Comparison of ENCODE assay signal across 18 mouse cellular contexts in the genomic region with DNA sequence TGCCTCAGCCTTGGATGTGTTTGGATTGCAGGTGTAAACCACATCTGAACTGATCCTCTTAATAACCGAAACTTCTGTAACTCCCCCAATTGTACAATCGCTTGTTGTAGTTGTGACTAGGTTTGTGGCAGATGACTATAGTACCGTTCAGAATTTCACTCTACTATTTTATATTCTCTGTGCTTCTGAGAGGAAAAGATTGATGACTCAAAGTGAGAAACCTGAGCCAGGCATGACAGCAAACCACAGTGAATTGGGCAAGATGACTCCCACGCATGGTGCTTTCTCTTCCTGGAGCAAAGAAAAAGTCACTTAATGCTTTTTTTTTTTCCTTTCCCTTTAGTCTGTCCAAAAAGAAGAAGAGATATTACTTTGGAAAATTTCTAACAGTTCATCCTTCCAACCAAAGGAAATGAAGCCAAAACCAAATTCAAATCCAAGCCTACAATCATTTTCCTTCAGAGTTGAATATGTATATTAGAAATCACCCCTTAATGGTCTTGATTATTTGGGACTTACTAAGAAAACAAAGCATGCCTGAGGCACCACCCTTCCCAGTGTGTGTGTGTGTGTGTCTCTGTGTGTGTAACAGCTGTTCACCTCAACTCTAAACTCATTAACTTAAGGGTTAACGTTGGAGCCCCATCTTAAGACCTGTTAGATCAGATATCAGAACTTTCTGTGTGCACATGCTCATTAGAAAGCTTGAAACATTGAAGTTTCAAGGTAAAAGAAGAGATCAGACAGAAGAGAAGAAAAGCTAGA. TPM values are rescaled to one million over a fixed set of nuclear protein-coding genes. Genes with fewer than 3 reads are reported as not detected.
A peak's percentile ranks its signal among the peaks of the same experiment; 100 is the strongest.
DNase-seq lines count a peak whose midpoint lies in the region; ATAC-seq and TF ChIP-seq lines count a peak whose summit lies in the region.
"Had no signal": no experiment of that assay in that cellular context is flagged by ENCODE, and none has a peak within 500 bp of the region (broad histone marks: within the 10 kb centered on the region; RNA-seq: fewer than 3 reads in every experiment).

No protein-coding gene starts in this region.

- in situ Hi-C loops in Patski (cut with MboI; ENCODE audit: low pct_unique_long_range_greater_than_20kb), result no loop called here

- ATAC-seq in kidney, postnatal 0 days (replicated peaks; ENCODE audit: low FRiP score, low read depth), result no peak
- no peak for ATAC-seq in kidney, embryonic 14.5 days (ENCODE audit: low FRiP score, low TSS enrichment)
- ATAC-seq in Patski, result peak; percentile 67
- ATAC-seq in midbrain, embryonic 11.5 days (ENCODE audit: low FRiP score), result no peak
- ATAC-seq in hindbrain, embryonic 14.5 days (ENCODE audit: low FRiP score), result no peak
- ATAC-seq: liver, postnatal 0 days had no signal

- no peak overlapping the region for H3K4me3 ChIP-seq in kidney, postnatal 0 days (replicated peaks; ENCODE audit: low read depth, low read length)
- no peak overlapping the region for H3K4me3 ChIP-seq in kidney, embryonic 14.5 days (ENCODE audit: low read length)
- no peak overlapping the region for H3K4me3 ChIP-seq in midbrain, embryonic 11.5 days (ENCODE audit: low read depth, low read length)
- no peak overlapping the region for H3K4me3 ChIP-seq in hindbrain, embryonic 14.5 days (replicated peaks; ENCODE audit: low read length)
- H3K4me3 ChIP-seq: embryonic facial prominence, embryonic 13.5 days; gastrocnemius, adult 2 months; heart, embryonic 15.5 days; hindbrain, embryonic 10.5 days; limb, embryonic 15.5 days; neural tube, embryonic 13.5 days had no signal

- no peaks in the 10 kb centered on the region for H3K4me1 ChIP-seq in kidney, postnatal 0 days (replicated peaks; ENCODE audit: insufficient read depth, low read length)
- H3K4me1 ChIP-seq in kidney, embryonic 14.5 days (ENCODE audit: control insufficient read depth, insufficient read depth, low read length), result 0 out of 2 replicates have a peak, but pooled peaks cover 3% of the 10 kb centered on the region
- H3K4me1 ChIP-seq in midbrain, embryonic 11.5 days (ENCODE audit: control insufficient read depth, insufficient read depth, low read length), result no peaks in the 10 kb centered on the region
- H3K4me1 ChIP-seq in hindbrain, embryonic 14.5 days (replicated peaks; ENCODE audit: control insufficient read depth, insufficient read depth, low read length), result peaks cover 6% of the 10 kb centered on the region
- H3K4me1 ChIP-seq: hindbrain, embryonic 10.5 days had no signal

- CTCF ChIA-PET in Patski (lab: Charles Lee), result no interaction called here

- no peaks in the 10 kb centered on the region for H3K36me3 ChIP-seq in kidney, postnatal 0 days (ENCODE audit: insufficient read depth, low read length)
- no peaks in the 10 kb centered on the region for H3K36me3 ChIP-seq in kidney, embryonic 14.5 days (ENCODE audit: control insufficient read depth, insufficient read depth, low read length)
- no peaks in the 10 kb centered on the region for H3K36me3 ChIP-seq in midbrain, embryonic 11.5 days (ENCODE audit: control insufficient read depth, insufficient read depth, low read length)
- H3K36me3 ChIP-seq in hindbrain, embryonic 14.5 days (replicated peaks; ENCODE audit: control insufficient read depth, insufficient read depth), result no peaks in the 10 kb centered on the region
- H3K36me3 ChIP-seq: embryonic facial prominence, embryonic 13.5 days; heart, embryonic 15.5 days; hindbrain, embryonic 10.5 days; limb, embryonic 15.5 days; neural tube, embryonic 13.5 days had no signal

- no peak overlapping the region for H3K4me2 ChIP-seq in kidney, postnatal 0 days (ENCODE audit: low read length)
- H3K4me2 ChIP-seq in kidney, embryonic 14.5 days (replicated peaks; ENCODE audit: low read depth, low read length), result no peak overlapping the region
- no peak overlapping the region for H3K4me2 ChIP-seq in midbrain, embryonic 11.5 days
- no peak overlapping the region for H3K4me2 ChIP-seq in hindbrain, embryonic 14.5 days (replicated peaks)
- H3K4me2 ChIP-seq: embryonic facial prominence, embryonic 13.5 days; heart, embryonic 15.5 days; limb, embryonic 15.5 days; neural tube, embryonic 13.5 days had no signal

- H3K27me3 ChIP-seq in kidney, postnatal 0 days (ENCODE audit: insufficient read depth, low read length), result no peaks in the 10 kb centered on the region
- H3K27me3 ChIP-seq in kidney, embryonic 14.5 days (ENCODE audit: control insufficient read depth, insufficient read depth, low read length), result no peaks in the 10 kb centered on the region
- H3K27me3 ChIP-seq in Patski, result no peaks in the 10 kb centered on the region
- H3K27me3 ChIP-seq in midbrain, embryonic 11.5 days (ENCODE audit: control insufficient read depth, insufficient read depth, low read length), result peaks cover 4% of the 10 kb centered on the region; the same call in 1 of the 2 replicates
- peaks cover 13% of the 10 kb centered on the region; the same call in 1 of the 2 replicates for H3K27me3 ChIP-seq in hindbrain, embryonic 14.5 days (ENCODE audit: control insufficient read depth, insufficient read depth, low read length)
- H3K27me3 ChIP-seq: heart, embryonic 15.5 days had no signal

- 50% methylated on average over 5 of the region's 5 CpGs for WGBS in kidney, postnatal 0 days
- WGBS in kidney, embryonic 14.5 days, result 54% methylated on average over 5 of the region's 5 CpGs
- WGBS in midbrain, embryonic 11.5 days, result 89% methylated on average over 5 of the region's 5 CpGs
- 93% methylated on average over 5 of the region's 5 CpGs for WGBS in hindbrain, embryonic 14.5 days

- H3K27ac ChIP-seq in kidney, postnatal 0 days, result no peak overlapping the region
- H3K27ac ChIP-seq in kidney, embryonic 14.5 days (ENCODE audit: low read depth, low read length), result no peak overlapping the region
- H3K27ac ChIP-seq in midbrain, embryonic 11.5 days (ENCODE audit: low read depth, low read length), result no peak overlapping the region
- no peak overlapping the region for H3K27ac ChIP-seq in hindbrain, embryonic 14.5 days
- H3K27ac ChIP-seq: embryonic facial prominence, embryonic 13.5 days; gastrocnemius, adult 2 months; heart, embryonic 15.5 days; hindbrain, embryonic 10.5 days; limb, embryonic 15.5 days; neural tube, embryonic 13.5 days had no signal

- POLR2A ChIA-PET in Patski (lab: Charles Lee), result no interaction called here

- no peaks in the 10 kb centered on the region for H3K9me3 ChIP-seq in kidney, postnatal 0 days (replicated peaks; ENCODE audit: low read length)
- H3K9me3 ChIP-seq in kidney, embryonic 14.5 days (ENCODE audit: control insufficient read depth, low read length), result no peaks in the 10 kb centered on the region
- H3K9me3 ChIP-seq in midbrain, embryonic 11.5 days (ENCODE audit: control insufficient read depth, low read length), result no peaks in the 10 kb centered on the region
- H3K9me3 ChIP-seq in hindbrain, embryonic 14.5 days (ENCODE audit: control insufficient read depth, low read length), result no peaks in the 10 kb centered on the region
- H3K9me3 ChIP-seq: embryonic facial prominence, embryonic 13.5 days; heart, embryonic 15.5 days; hindbrain, embryonic 10.5 days; limb, embryonic 15.5 days; neural tube, embryonic 13.5 days had no signal

- no peak for TF ChIP-seq CTCF in kidney, postnatal 0 days (IDR thresholded peaks at IDR 0.05; ENCODE audit: low read depth)
- no peak for TF ChIP-seq CTCF in Patski (IDR thresholded peaks at IDR 0.05)

- no peak overlapping the region for H3K9ac ChIP-seq in kidney, postnatal 0 days (ENCODE audit: low read depth, low read length)
- H3K9ac ChIP-seq in kidney, embryonic 14.5 days (ENCODE audit: low read depth, low read length), result no peak overlapping the region
- H3K9ac ChIP-seq in midbrain, embryonic 11.5 days (ENCODE audit: low read length), result no peak overlapping the region
- H3K9ac ChIP-seq in hindbrain, embryonic 14.5 days, result no peak overlapping the region
- H3K9ac ChIP-seq: embryonic facial prominence, embryonic 13.5 days; heart, embryonic 15.5 days; limb, embryonic 15.5 days; liver, postnatal 0 days; neural tube, embryonic 13.5 days had no signal

- peak; percentile 57 for DNase-seq in kidney, postnatal 0 days (ENCODE audit: low spot score)
- DNase-seq in 416B (ENCODE audit: low read depth), result peak; percentile 72
- no peak for DNase-seq in Patski (ENCODE audit: low read depth, low spot score)
- peak; percentile 85 for DNase-seq in induced T-regulatory cell, adult 2 months (ENCODE audit: low read depth)
- DNase-seq in spleen, adult 12 weeks (ENCODE audit: low spot score), result no peak
- DNase-seq in midbrain, embryonic 11.5 days (ENCODE audit: low spot score, missing footprints), result no peak
- no peak for DNase-seq in hindbrain, embryonic 14.5 days (ENCODE audit: low spot score)
- DNase-seq: cerebellum, adult 9-10 months; gastrocnemius, adult 2 months; heart, adult 18-20 months; liver, postnatal 0 days; thymus, adult 2 months had no signal

RNA-seq across cellular contexts. Expression of a gene that starts 3.0 kb away (rescaled TPM):
- 1.2 and 1.4 TPM in 2 replicates for polyA plus RNA-seq in kidney, postnatal 0 days (2015; fragmentation: Nextera tagmentation; extraction: Ambion mirVana)
- 0.33 and 0.61 TPM in 2 replicates for polyA plus RNA-seq in kidney, embryonic 14.5 days (2014; fragmentation: Nextera tagmentation; extraction: Ambion mirVana)
- polyA plus RNA-seq in Patski (2021), result 0.67 TPM
- 0.58 and 0.59 TPM in 2 replicates for polyA plus RNA-seq in midbrain, embryonic 11.5 days (2014; fragmentation: Nextera tagmentation; extraction: Ambion mirVana)
- polyA plus RNA-seq in hindbrain, embryonic 14.5 days (2014; fragmentation: Nextera tagmentation; extraction: Ambion mirVana), result 0.44 and 0.51 TPM in 2 replicates

RNA-seq across cellular contexts. Expression of a gene that starts 33.8 kb away (rescaled TPM):
- 28.3 and 31.0 TPM in 2 replicates for polyA plus RNA-seq in kidney, postnatal 0 days (2015; fragmentation: Nextera tagmentation; extraction: Ambion mirVana)
- 47.8 and 49.5 TPM in 2 replicates for polyA plus RNA-seq in kidney, embryonic 14.5 days (2014; fragmentation: Nextera tagmentation; extraction: Ambion mirVana)
- 51.9 TPM for polyA plus RNA-seq in Patski (2021)
- polyA plus RNA-seq in midbrain, embryonic 11.5 days (2014; fragmentation: Nextera tagmentation; extraction: Ambion mirVana), result 91.1 and 94.2 TPM in 2 replicates
- 61.2 and 73.5 TPM in 2 replicates for polyA plus RNA-seq in hindbrain, embryonic 14.5 days (2014; fragmentation: Nextera tagmentation; extraction: Ambion mirVana)

Comparison
In these comparisons a context has a peak if more than half of its experiments do, and no peak if none do; other contexts are left out.
1. DNase-seq: peak in kidney, postnatal 0 days (single experiment), 416B (single experiment) and induced T-regulatory cell, adult 2 months (single experiment); none in Patski (single experiment), spleen, adult 12 weeks (single experiment), midbrain, embryonic 11.5 days (single experiment) and hindbrain, embryonic 14.5 days (single experiment).